Mouse (Mus musculus) heart, postnatal 0 days (tissue): ENCODE measurements around the gene Lrp1.

ENCODE experiments used
- CTCF ChIP-seq: IDR thresholded peaks from 2 replicates; pipeline ENCODE4 v1.5.1; 2016; ENCODE audit warnings: antibody characterized with exemption, control low read depth, low read depth
- EP300 ChIP-seq: IDR thresholded peaks from 2 replicates; pipeline ENCODE4 v1.6.1; 2016; ENCODE audit warnings: antibody characterized with exemption, low read depth

- TF ChIP-seq CTCF: no peak
- no peak for TF ChIP-seq EP300
Measured at GRCm38 (mm10) chr10:127590256-127590655, 30.7 kb downstream of the Lrp1 start.
